Mouse (Mus musculus): ENCODE results near the gene Epha2. TPM values are rescaled to one million over a fixed set of nuclear protein-coding genes. Genes with fewer than 3 reads are reported as not detected.
A peak's percentile ranks its signal among the peaks of the same experiment; 100 is the strongest.

The Epha2 gene
- total RNA-seq, 2 experiments from 2014 or later: 6.8 to 7.7 TPM

- intact Hi-C loops (cut with DNase I): loop anchor here (5.0 to 10.0 kb wide), 2 partner anchors 35 to 298 kb away; no protein-coding TSS in a partner anchor
- DNase-seq (ENCODE audit: low spot score): no peak
Measured at GRCm38 (mm10) chr4:141277157-141277556, 23.9 kb upstream of the Epha2 start.

GRCm38 (mm10) chr4:141278154-141278553 lies 22.9 kb upstream of the Epha2 start:
- intact Hi-C loops (cut with DNase I): loop anchor here (2.0 to 10.0 kb wide), 3 partner anchors 23 to 297 kb away; partner anchors contain the start of gene Epha2
- peak; percentile 91 for DNase-seq (ENCODE audit: low spot score)

- intact Hi-C loops (cut with DNase I): loop anchor here (2.0 to 10.0 kb wide), 3 partner anchors 21 to 295 kb away; partner anchors contain the start of gene Epha2
- no peak for DNase-seq (ENCODE audit: low spot score)
Measured at GRCm38 (mm10) chr4:141279327-141279726, 21.7 kb upstream of the Epha2 start.

DNA sequence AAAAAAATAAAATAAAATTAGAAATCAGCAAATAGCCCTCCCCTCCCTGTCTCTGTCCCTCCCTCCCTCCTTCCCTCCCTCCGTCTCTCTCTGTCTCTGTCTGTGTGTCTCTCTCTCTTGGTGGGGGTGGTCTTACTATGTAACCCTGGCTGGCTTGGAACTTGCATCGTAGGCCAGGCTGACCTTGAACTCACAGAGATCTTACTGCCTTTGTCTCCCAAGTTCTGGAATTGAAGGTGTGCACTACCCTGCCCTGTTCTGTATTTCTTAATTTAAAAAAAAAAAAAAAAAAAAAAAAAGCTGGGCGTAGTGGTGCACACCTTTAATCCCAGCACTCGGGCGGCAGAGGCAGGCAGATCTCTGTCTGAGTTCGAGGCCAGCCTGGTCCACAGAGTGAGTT lies 21.3 kb upstream of the Epha2 start:
- intact Hi-C loops (cut with DNase I): loop anchor here (2.0 to 10.0 kb wide), 3 partner anchors 21 to 295 kb away; partner anchors contain the start of gene Epha2
- DNase-seq (ENCODE audit: low spot score): no peak

- no peak for DNase-seq (ENCODE audit: low spot score)
- intact Hi-C loops (cut with DNase I): no loop called here
Measured at GRCm38 (mm10) chr4:141280471-141280870, 20.6 kb upstream of the Epha2 start.

GRCm38 (mm10) chr4:141281153-141281552 lies 19.9 kb upstream of the Epha2 start:
- intact Hi-C loops (cut with DNase I): no loop called here
- no peak for DNase-seq (ENCODE audit: low spot score)

DNA sequence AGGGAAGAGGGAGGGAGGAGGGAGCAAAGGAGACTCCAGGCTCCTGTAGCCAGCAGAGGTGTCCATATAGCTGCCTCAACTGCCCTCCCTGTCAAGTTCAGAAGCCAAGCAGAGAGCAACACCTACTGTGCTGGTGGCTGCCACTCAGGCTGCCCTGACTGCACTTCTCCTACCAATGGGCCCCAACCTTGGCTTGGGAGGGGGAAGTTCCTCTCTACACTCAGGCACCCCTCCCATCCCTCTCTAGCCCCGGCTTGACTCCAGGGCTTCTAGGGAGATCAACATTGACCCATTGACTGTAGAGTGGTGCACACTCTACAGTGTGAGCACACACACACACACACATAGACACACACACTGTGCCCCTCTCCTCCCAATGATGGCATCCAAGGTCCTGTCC lies 19.5 kb upstream of the Epha2 start:
- no peak for DNase-seq (ENCODE audit: low spot score)
- intact Hi-C loops (cut with DNase I): no loop called here

DNA sequence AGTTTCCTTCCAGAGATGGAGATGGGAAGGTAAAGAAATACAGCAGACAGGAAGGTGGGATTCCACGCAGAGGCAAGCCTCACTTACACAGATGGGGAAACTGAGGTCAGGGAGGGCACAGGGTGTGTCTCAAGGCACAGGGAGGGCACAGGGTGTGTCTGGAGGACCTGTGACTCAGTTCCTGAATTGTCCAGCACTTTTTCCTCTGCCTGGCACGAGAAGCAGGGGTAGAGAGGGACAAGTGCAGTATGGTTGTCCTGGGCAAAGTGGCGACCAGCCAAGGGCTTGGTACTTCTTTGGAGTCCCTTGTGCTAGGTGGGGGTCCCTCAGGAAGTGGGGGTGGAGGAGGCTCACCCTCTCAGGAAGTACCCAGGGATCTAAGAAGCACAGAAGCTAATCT lies 19.0 kb upstream of the Epha2 start:
- intact Hi-C loops (cut with DNase I): no loop called here
- no peak for DNase-seq (ENCODE audit: low spot score)

DNA sequence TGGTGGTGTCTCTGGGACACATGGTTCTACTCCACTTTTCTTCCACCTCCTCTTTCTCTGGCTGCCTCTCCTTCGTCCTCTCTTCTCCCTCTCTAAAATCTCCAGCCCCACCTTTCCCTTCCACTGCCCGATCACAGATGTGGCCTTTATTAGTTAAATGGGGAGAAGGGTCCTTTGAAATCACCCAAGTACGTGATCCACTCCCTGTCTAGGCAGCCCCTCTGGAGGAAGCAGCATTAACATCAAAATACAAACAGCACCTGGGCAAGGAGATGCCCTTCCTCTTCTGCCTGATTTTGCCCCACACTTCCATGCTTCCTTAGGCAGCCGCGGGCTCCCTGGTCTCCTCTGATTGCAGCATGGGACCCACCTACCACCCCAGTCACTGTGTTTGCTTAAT lies 18.4 kb upstream of the Epha2 start:
- intact Hi-C loops (cut with DNase I): no loop called here

DNA sequence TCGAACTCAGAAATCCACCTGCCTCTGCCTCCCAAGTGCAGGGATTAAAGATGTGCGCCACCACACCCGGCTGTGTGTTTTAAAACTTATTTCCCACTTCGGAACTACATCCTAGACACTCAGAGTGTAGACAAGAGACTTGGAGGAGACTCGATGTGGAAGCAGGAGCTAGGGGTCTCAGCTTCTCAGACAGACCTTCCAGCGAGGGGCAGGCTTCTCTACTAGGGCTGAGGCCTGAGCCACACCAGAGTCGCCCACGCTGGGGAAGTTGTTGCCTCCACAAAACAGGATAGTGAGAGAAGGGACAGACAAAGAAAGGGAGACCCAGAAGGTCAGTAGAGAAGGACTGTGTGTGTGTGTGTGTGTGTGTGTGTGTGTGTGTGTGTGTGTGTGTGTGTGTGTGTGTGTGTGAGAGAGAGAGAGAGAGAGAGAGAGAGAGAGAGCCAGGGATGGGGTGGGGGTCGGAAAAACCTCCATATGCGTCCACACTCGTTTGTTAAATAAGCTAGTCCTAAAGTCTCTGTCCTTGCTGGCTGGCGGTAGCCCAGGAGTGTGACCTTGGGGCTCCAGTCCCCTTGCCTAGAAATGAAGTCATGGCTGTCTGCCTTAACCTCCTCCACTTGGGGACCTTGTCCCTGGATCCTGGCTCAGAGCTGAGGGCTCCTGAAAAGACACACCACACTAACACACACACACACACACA lies 17.7 kb upstream of the Epha2 start:
- DNase-seq (ENCODE audit: low spot score): no peak
- intact Hi-C loops (cut with DNase I): no loop called here

More for the DNA sequence above, 18.4 kb upstream of the Epha2 start:
- no peak for DNase-seq (ENCODE audit: low spot score)

DNA sequence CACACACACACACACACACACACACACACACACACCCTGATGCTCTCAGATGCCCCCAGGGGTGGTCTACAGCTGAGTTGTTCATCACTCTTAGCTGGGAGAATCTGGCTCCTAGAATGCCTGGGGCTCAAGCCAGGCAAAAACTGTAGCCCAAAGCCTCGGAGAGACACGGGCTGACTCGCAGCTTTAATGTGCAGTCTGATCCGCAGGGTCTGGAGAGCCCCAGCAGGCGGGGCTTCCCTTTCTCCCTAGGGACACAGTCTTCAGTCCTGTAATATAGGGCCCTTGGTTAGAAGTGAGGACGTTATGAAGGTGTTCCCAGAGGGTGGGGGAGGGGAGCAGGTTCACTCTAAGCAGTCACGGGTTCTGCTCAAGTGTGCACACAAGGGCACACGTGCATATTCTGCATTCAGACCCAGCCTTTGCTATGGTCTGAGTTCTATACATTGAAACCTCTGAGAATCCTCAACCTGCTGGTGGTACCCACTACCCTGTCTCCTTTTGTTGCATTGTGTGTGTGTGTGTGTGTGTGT lies 17.1 kb upstream of the Epha2 start:
- intact Hi-C loops (cut with DNase I): no loop called here
- no peak for DNase-seq (ENCODE audit: low spot score)

GRCm38 (mm10) chr4:141284486-141284885 lies 16.6 kb upstream of the Epha2 start:
- DNase-seq (ENCODE audit: low spot score): no peak
- intact Hi-C loops (cut with DNase I): no loop called here

DNA sequence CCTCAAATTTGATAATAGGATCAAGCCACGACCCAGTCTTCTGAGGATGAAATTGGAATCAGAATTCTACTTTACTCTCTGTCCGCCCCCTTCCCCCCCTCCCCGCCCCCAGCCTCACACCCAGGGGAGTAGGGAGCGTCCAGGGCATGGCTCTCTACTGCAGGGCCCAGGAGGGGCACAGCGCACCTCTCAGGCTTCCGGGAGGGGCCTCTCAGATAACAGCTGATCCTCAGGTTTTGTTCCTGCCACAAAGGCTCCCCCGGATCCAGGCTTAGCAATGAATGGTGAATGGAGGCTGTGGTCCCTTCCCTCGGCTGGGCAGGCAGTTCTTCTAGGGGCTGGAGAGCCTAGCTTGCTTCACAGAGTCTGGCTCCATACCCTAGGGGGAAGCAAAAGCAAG lies 15.9 kb upstream of the Epha2 start:
- intact Hi-C loops (cut with DNase I): loop anchor here (5.0 kb wide), 1 partner anchor 67 kb away; no protein-coding TSS in a partner anchor
- DNase-seq (ENCODE audit: low spot score): no peak

DNA sequence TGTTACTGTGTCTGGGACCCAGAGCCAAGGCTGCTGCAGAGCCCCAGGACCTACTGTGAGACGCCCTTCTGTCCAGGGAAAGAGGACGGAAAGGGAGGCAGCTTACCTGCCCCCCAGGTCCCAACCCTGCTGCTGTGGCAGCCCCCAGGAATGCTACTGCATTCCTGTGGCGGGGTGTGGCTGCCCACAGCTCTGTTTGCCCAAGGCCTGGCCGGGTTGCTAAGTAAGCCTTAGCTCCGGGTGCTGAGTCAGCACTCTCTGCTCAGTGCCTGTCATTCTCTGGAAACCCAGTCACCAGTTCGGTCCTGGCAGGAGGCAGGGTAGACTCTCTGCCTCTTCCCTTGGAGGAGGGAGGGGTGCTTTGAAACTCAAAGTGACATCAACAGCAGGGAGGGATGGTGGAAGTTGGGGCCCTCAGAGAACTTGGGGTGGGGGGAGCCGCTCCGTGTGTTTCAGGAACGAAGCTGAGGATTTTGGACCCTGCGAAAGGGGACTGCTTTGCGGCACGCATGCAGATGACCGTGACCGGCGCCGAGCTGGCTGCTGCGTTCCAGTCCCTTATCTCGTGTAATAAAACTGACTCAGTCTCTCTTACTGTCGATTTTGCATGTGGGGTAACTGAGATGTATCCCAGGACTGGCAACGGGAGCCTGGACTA lies 14.1 kb upstream of the Epha2 start:
- intact Hi-C loops (cut with DNase I): loop anchor here (5.0 kb wide), 1 partner anchor 65 kb away; no protein-coding TSS in a partner anchor
- DNase-seq (ENCODE audit: low spot score): no peak

DNA sequence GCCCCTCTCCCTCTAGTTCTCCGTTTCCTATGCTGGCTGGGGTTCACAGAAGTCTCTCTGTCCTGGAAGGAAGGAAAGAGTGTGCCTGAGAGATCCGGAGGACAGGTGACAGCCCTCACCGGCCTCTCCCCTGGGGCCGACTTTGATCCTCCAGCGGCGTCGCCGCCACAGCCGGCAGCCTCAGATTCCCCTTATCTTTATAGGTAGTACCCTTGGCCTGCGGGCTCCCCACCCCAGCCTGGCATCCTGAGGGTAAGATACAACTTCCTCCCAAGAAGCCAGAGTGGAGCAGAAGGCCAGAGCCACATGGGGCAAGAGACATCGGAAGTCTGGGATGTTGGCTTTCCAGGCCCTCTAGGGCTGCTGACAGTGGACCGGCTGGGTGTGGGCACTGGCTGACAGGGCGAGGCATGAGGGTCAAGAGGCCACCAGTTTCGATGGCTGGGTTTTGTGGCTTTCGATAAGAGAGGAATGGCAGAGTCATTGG lies 13.5 kb upstream of the Epha2 start:
- intact Hi-C loops (cut with DNase I): loop anchor here (5.0 kb wide), 1 partner anchor 65 kb away; no protein-coding TSS in a partner anchor
- DNase-seq (ENCODE audit: low spot score): no peak

- intact Hi-C loops (cut with DNase I): loop anchor here (5.0 kb wide), 1 partner anchor 64 kb away; no protein-coding TSS in a partner anchor
- no peak for DNase-seq (ENCODE audit: low spot score)
Measured at GRCm38 (mm10) chr4:141288152-141288551, 12.9 kb upstream of the Epha2 start.

DNA sequence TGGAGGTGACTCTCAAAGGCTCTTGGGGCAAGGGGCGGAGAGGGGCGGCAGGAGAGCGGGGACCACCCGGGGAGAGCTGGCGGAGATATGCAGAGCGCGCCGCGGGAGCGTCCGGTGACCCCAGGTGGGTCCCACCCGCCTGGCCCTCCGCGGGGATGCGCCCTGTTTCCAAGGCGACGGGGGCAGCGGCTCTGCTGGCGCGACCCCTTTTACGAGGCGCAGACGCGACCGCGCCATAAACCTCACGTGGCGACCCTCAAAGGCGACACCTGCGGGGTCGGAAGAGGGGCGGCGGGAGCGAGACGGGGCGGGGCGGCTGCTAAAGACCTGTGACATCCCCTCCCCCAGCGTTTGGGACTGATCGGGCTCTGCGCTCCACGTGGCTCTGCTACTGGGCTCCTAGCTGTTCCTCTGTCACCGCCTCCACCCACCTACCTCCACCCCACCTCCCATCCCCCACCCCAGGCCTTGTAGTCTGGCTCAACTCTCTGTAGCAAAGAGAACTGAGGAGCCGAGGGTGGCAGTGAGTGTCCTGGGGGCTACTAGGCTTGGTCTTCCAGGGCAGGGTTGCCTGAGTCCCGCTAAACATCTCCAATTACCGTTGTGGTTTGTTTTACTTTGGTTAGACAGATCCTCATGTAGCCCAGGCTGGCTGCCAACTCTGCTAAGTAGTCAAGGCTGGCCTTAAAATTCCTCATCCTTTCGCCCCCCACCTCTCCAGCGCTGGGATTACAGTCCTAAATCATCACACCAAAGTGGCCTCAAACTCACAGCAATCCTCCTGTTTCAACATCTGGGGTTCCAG lies 9.3 kb upstream of the Epha2 start:
- no peak for DNase-seq (ENCODE audit: low spot score)
- intact Hi-C loops (cut with DNase I): no loop called here

DNA sequence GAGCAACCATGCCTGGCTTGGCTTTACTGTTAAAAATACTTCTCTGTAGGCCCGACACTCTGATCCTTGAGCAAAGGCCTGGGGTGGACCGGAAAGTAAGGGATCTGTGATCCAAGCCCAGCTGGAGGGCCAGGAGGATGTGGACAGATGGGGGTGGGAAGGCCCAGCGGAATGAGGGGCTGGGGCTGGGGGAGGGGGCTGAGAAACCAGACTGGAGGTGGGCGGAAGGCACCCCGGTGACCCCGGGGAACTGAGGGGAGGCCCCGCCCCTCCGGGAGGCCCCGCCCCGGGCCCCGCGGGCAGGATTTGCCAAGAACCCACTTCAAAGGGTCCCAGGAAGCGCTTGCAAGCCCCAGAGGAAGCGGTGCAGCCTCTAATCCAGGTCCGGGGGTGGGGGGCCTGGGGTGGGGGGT lies 5.3 kb upstream of the Epha2 start:
- no peak for DNase-seq (ENCODE audit: low spot score)

GRCm38 (mm10) chr4:141297934-141298333 lies 3.1 kb upstream of the Epha2 start:
- intact Hi-C loops (cut with DNase I): no loop called here
- no peak for DNase-seq (ENCODE audit: low spot score)

More for the DNA sequence above, 5.3 kb upstream of the Epha2 start:
- intact Hi-C loops (cut with DNase I): no loop called here

DNA sequence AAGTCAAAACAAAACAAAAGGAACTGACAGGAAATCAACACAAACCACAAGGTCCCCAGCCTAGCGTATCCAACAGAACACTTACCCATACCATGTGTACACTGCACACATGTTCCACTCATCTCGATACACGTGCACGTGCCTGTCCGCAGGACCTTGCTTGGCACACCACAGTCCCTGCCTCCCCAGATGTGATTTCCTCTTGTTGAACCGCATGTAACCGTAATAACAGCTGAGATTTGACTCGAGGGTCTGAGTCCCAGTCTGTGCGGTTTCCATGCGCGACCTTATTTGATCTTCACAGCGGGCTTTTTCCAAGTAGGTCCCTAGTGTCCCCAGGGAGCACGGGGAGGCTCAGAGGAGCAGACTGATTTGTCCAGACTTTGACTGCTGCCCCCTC lies 1.7 kb upstream of the Epha2 start:
- intact Hi-C loops (cut with DNase I): no loop called here
- no peak for DNase-seq (ENCODE audit: low spot score)

All from heart, postnatal 25 days (tissue).